Mouse (Mus musculus): ENCODE results near the gene Tmem267.

DNA sequence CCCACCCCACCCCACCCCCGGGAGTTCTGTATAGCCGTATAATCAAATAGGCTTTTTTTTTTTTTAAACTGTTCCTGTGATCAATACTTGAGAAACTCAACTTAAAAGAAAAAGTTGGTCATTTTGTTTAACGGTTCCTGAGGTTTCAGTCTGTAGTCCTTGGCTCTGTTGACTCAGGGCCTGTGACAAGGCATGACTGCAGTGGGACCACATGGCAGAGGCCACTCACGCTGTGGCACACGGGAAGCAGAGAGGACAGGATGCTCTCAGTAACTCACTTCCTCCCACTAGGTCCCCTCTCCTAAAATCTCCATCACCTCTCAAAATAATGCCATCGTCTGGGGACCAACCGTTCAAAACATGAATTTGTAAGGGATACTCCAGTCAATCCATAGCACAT, 153.3 kb downstream of the Tmem267 start:
- no peak for TF ChIP-seq CTCF (IDR thresholded peaks at IDR 0.05; ENCODE audit: insufficient read depth, low read depth, low read length)
- TF ChIP-seq POLR2A (IDR thresholded peaks at IDR 0.05; ENCODE audit: insufficient read depth, low read depth, low read length), result no peak

Measured in olfactory bulb, adult 2 months (tissue).